Mouse (Mus musculus): ENCODE measurements around the gene Rcsd1.
A peak's percentile ranks its signal among the peaks of the same experiment; 100 is the strongest.

Gene Rcsd1

DNA sequence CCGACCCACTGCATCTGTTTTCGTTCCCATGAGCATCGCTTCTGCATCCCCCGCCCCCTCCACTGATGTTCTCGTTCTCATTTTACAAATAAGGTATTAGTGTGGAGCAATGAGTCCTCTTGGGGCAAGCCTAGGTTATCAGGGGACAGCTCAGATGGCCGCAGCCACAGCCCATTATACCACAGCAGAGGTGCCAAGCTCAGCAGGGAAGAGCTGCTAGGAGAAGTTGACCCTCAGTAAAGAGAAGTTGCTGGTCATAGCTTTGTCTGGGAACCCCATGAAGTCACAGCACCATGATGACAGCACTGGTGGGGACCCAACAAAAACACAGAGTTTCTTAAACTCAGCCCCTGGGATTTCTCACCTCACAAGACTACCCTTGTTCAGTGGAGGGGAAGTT, 47.8 kb downstream of the Rcsd1 start:
- no peak for DNase-seq (ENCODE audit: low spot score)

DNA sequence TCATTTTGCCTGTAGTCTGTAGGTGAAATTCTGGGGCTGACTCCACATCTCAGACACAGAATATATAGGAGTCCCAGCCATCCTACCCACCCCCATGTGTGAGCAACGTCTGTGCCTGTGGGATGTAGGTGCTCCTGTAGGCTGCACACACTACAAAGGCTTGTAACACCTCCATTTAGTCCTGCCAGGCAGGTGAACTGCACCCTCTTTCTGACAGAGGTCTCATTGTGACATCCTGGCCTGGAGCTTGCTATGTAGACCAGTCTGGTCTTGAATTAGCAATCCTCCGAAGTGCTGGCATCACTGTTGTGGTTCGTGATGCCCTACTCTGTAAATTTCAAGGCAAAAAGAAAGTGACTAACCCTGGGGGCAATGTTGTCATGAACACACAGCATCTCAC, 48.4 kb downstream of the Rcsd1 start:
- no peak for DNase-seq (ENCODE audit: low spot score)

DNA sequence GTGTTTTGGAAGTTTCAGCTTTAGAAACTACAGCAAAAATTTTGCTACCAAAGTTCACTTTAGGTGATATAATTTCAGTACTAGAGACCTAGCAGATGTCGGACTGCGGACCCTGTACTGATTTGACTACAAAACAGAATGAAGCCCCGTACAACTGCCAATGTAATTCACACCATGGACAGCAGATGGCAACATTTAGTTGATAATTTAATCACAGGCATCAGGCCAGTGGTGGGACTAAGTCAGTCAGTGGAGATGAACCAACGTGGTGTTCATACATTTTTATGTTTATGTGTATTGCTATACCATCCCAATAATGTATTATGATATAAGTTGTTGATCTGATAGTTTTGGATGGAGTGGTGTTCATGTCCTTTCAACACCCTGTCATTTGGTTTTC, 48.8 kb downstream of the Rcsd1 start:
- DNase-seq (ENCODE audit: low spot score): peak; percentile 69

DNA sequence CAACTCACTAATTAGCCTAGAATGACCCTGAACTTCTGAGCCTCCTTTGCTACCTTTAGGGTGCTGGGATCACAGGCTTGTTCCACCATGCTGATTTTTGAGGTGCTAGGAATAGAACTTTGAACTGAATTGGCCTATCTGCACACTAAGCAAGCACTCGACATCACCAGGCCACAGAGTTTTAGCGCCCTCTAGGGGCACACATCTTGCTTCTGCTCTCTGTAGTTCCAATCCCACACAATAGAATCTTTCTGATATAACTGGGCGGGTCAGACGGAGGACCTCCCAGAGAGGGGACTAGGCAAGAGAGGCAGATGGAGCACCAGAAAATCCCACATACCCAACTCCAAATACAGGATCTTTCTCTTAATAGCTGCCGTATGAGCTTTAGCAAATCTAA, 51.0 kb downstream of the Rcsd1 start:
- DNase-seq (ENCODE audit: low spot score): peak; percentile 82

DNA sequence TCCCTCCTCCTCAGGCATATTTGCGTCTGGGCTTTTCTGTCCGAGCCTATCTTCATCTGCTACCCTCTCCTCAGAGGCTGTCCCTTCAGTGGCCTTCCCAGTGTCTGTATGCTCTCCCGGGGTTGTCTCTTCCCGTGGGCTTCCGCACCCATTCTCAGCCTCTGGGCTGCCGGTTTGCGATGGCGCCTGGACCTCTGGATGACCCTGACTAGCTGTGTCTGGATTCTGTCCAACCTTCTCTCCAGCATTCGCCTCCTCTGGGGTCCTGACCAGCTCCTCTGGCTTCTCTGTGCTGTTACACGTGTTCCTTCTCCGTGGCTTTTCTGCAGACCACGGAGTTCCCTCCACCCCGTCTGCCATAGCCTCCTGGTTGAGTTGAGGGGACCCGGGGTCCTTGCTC, 54.1 kb downstream of the Rcsd1 start:
- DNase-seq (ENCODE audit: low spot score): no peak

DNA sequence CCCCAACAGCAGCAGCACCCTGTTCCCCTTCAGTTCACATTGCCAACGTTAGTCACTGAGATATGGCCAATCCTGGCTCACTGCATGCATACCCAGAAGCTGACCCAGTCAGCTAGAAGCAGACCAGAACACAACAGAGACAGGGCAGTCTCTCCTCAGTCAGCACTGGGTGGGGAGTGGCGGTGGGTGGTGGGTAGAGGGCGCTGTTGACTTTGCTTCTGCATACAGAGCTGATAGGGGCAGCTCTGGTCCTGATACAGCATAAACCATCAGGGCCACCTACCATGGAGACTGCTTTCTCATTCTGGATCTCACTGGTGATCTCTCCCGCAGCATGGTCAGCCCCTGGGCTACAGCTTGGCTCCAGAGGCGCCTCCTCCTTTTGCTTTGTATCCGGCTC, 54.5 kb downstream of the Rcsd1 start:
- no peak for DNase-seq (ENCODE audit: low spot score)

DNA sequence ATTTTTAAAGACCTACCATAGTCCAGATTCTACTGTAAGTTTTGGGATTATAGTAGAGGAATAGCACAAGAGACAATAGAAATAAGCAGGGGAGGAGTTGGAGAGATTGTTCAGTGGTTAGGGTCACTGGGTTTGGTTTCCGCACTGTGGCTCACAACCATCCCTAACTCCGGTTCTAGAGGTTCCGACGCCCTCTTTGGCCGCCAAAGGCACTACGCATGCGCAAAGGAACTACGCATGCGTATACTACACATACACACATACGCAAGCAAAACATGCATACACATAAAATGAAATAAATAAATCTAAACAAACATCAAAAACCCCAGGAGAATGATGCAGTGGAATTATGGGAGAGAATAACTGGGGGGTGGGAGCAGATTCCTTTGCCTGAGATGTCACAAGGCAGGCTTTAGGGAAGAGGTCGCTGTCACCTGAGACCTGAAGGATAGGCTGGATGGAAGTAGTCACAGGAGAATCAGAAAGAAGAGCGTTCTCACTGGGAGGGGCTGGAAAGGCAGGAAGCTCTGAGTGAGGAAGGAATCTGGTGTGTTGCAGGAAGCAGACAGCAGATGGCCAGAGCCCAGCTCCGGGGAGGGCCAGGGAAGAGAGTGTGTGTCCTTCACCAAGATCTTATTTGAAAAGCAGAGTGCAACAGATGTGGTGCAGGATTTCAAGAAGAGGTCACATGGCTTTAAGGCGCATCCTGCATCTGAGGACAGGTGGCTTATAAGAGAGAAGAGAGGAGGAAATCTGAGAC, 56.3 kb downstream of the Rcsd1 start:
- DNase-seq (ENCODE audit: low spot score): no peak

DNA sequence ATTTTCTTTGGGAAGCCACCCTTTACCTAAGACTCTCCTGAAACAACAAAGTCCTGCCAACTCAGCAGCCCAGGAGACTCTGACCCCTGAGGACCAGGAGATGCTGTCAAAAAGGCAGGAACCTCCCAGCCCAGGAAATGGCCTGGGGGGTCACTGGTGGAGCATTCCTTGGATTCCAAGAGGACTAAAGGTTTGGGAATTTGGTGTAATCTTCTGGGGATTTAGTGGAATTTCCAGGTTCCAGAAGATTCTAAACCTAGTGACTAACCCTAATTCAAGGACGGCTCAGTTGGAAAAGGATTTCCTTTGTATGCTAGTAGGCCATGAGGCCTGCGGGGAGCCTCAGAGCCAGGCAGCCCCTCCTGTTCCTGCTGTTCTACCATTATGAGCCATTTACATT, 57.0 kb downstream of the Rcsd1 start:
- no peak for DNase-seq (ENCODE audit: low spot score)

DNA sequence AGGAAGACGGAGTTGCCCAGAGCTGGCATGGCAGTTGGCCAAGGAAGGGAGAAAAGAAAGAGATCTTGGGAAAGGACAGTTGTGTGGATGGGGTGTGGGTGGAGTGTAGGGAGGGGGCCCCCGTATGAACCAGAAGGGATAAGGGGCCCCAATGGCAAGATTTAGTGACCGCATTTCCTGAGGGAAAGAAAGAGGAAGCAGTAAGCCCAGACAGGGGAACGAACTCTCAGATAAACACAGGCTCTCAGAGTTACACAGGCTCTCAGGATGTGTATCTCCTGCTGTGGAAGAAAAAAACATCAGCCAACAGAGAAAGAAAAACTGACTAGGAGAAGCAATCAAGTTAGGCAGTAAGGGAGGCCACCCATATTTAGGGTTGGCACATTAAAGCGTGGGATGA, 58.4 kb downstream of the Rcsd1 start:
- DNase-seq (ENCODE audit: low spot score): no peak

DNA sequence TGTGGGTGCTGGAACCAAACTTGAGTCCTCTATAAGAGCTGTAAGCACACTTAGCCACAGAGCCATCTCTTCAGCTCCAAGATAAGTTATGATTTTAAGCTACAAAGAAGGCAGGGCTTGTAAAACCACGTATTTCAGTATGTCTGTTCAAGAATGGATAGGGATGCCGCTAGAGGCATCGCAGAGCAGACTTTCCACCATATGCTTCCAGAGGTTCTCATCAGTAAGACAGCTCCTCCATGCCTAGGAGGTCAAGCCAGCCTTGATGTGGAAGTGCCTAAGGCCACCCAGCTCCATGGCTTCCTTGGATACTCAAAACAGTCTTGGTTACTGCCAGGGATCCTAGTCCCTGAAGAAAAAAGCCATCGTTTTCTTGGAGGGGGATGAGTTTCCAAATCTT, 64.5 kb downstream of the Rcsd1 start:
- DNase-seq (ENCODE audit: low spot score): no peak

DNA sequence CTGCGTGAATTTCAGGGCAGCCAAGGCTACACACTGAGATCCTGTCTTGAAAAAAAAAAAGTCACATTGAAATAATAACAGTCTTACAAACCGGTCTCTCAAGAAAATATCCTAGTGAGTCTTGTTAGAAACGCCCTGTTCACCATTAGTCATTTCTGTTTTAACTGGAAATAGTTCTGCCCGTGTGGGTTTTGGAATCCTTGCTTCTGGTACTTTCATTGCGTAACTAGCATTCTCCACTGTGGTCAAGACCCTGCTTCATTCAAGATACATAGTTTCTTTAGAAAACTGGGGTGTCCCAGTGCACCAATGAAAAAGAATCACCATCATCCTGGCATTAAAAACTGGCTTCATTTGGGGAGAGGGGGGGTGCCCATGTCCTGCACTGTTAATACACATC, 65.8 kb downstream of the Rcsd1 start:
- no peak for DNase-seq (ENCODE audit: low spot score)

DNA sequence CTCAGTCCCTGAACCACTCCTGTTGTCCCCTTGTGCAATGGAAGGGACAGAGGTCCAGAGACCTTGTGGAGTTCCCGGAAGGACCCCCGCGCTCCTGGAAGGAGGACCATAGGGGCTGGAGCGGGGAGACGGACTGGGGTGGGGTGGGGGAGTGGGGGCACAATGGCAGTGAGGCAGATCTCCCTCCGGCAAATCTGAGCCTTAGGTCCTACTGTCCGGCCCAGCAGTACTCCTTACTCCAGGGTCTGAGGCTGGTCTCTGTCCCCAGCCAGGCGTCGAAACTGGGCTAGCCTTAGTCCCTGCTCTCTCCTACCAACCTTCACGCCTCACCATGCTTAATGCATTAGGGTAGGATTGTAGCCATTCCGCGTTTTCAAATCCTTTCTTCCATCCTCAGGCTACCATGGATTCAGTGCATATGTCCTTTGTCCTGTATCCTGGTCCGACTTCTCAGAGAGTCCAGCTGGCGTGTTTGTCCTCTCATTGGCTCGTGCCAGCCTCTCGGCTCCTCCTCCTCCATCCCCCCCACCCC, 66.7 kb downstream of the Rcsd1 start:
- DNase-seq (ENCODE audit: low spot score): no peak

DNA sequence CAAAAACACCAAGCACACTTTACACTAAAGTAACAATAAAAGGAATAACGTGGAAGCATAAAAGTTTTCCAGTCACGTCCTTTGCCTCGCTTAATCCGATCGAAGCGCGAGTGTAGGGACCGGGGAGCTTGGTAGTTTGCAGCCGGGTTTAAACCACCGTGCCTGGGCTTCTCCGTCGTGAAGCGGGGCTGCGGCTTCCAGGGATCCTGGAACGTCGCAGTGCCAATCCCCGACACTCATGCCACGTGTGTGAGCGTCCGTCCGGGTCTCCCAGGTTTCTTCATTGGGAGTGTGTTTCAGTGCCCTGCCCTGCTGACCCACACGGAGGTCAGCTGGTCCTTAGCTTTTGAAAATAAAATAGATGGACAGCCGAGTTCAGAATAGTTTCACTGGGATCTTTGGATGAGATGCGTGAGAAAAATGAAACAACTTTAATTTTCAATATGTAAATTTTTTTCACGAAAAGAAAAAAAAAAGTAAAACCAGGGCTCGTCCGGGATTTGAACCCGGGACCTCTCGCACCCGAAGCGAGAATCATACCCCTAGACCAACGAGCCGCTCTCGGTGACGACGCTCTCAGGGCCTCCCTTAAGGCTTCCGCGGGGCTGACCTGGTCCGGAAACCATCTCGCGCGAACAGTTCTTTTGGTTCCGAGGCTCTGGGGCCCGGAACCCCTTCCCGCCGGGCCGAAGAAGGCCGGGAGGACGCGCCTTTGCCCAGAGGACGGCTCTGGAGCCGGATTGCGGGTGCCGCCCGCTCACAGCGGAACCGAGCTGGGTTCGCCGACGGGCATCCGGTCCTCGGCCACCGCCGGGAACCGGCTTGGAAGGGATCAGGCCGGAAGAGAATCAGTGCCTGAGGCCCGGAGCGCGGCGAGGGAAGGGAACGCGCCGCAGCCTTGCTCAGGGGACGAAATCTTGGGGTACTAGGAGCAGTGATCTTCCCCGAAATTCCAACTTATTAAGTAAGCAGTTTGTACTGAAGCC, 67.5 kb downstream of the Rcsd1 start:
- DNase-seq (ENCODE audit: low spot score): peak; percentile 91

DNA sequence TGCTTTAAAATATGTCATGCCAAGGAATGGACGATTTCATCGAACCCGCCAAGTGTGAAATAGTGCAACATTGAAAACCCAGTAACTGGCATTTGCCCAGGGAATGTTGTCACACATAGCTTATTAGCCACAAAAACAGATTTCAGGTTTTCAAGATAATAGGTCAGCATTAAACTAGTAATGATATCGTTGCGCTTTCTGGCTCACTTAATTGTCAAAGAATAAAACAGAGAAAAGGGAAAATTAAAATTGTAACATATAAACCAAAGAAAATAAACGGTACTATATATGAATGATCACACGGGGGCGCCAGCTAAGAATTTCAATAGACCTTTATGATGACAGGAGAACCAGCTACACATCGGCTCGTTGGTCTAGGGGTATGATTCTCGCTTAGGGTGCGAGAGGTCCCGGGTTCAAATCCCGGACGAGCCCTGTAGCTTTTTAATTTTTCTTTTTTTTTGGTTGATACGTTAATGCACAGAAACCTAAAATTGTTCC, 68.2 kb downstream of the Rcsd1 start:
- DNase-seq (ENCODE audit: low spot score): peak; percentile 79

DNA sequence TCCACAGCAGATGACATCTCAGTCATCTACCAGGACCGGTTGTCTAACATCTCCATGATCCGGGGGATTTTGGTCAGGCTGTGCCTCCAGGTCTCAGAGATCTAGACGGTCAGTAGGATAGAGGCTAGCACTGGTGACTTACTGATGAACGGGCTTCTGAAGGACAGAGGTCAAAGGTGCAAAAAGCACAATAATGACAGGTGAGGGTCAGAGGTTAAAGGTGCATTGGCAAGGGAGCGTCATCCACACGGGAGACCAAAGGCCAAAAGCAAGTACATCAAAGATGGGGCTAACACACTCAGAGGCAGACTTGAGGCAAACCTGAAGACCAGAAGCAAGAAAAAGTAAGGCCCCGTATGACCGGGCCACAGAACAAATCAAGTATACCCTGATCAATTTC, 73.3 kb downstream of the Rcsd1 start:
- no peak for DNase-seq (ENCODE audit: low spot score)

DNA sequence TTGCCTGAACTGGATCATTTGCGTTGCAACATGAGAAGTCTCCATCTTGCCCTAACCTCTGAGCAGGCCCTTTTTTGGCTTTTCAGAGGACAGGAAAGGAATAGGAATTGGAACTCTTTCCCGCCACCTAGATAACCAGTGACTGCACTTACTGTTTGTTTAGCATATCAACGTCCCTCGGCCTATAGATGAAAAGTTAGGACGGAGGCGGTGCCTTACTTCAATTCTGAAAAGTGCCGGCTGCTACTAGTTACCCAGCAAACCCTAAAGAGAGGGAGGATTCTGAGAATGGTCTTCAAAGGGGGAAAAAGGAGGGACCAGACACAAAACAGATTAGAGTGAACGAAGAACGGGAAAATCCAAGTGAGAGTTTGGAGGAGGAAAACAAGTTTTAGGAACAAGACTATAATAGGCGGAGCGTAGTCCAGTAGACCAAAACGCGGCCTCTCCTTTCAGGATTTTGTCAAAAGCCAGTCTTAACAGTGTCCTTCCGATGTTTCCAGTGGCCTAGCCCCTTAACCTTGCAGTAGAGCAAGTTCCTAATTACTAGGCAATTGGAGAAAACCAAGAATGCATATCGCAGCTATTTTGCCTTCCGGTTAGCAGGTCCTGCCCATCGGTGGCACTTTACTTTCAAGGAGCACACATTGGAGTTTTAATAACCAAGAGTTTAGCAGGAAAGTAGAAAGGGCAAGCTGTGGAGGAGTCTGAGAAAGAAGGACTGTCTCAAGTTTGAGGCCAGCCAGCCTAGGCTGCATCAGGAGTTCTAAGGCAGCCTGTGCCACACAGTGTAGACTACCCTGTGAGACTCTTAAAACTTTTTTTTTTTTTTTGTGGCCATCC, 74.3 kb downstream of the Rcsd1 start:
- DNase-seq (ENCODE audit: low spot score): no peak

DNA sequence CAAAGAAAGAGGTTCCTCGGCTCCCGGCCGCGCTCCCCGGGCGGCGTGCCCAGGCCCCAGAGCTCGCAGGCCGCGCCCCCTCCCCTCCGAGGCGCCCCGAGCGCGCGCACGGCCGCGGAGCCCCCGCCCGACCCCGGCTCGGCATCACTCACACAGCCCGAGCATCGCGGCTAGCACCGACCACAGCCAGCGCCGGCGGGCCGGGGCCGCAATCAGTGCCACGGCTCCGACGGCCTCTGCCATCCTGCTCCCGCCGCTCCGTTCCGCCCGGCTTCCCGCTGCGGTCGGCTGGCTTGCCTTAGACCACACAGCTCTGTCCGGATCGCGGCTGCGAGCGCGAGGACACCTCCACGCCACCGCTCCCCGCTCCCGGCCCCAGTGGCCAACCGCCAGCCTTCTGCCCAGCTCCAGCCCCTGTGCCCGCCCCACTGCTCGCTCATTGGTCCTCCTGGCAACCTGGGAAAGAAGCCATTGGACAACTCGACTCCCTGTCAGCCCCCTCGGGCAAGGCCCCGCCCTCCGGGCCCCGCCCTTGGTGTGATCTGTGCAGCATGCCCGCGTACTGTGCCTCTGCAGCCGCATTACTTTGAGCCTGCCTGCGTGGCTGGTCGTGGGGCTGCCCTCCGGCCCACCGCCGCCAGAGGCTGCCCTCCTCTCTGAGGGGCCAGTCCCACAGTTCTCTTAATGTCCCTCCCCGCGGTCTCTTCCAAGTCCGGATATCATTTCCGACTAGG, 75.2 kb downstream of the Rcsd1 start, which contains the start of gene Mpzl1:
TSS of gene Mpzl1 (minus strand) at position 388 of the 734 bp plus-strand sequence.
- DNase-seq (ENCODE audit: low spot score): peak; percentile 99

DNA sequence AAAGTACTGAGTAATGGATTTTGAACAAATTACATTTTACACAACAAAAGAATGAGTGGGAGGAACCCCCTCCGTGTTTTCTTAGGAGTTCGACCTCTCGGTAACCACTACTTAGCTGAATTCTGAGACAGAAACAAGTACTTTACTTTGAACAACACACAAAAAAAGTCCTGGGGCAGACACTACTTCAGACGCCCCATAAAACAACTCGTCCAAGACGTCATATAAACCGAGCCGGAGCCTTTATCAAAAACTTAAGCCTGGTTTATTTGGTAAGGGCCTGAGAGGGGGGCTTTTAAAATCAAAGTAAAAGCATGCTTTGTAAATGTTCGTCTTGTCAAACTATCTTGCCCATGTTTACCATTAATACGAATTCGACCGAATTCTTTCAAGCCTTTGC, 76.2 kb downstream of the Rcsd1 start:
- DNase-seq (ENCODE audit: low spot score): no peak

DNA sequence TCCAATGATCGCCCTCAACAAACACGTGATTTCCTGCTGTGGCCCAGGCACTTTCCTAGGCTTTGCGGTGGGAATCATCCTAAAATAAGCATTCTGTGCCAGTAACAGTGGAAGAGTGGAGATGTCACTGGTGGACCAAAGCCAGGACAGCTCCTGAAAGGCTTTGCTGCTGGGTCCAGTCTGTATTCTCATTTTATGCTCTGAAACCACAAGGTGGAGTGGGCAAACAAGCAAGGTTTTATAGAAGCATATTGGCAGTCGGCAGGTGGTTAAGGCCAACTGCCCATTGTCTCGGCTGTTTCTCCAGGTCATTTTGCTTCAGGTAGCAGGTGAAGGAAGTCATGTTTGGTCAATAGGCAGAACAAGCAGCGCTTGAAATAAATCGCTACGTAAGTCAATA, 78.4 kb downstream of the Rcsd1 start:
- DNase-seq (ENCODE audit: low spot score): no peak

DNA sequence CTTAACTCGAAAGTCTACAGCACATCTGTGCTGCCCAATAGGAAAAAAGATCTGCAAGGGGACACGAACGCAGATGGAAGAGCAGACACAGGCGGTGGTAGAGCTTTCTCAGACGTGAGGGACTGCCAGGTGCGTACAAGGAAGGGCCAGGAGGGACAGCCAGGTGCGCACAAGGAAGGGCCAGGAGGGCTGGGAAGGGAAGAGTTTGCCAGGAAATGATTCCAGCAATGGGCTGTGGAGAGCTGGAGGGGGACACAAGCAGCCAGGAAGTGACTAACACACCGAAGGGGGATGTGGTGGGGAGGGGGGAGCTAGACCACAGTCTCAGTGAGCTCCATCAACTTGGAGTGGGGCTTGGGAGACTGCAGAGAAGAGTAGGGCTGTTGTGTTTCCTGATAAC, 79.6 kb downstream of the Rcsd1 start:
- DNase-seq (ENCODE audit: low spot score): no peak

DNA sequence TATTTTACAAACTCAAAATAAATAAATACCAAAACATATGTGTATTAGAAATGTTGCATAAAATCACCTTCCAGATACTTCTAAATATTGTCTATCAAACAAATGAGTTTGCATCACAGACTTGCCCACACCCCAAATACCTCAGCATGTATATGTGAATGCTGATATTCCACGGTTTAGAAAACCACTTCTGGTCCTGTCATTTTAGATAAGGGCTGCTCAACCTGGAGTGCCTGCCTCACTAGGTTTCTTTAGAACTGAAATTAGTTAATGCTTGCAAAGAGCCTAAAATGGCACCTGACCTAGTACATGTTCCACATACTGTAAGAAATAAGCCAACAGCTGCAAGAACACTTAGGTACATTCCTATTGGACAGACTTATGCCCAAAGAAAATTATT, 81.0 kb downstream of the Rcsd1 start:
- no peak for DNase-seq (ENCODE audit: low spot score)

All from lung, postnatal 25 days (tissue).